Mouse (Mus musculus) megakaryocyte, adult 5-6 weeks (primary cell): Measurements from ENCODE around the gene D930020B18Rik. TPM values are rescaled to one million over a fixed set of nuclear protein-coding genes. Genes with fewer than 3 reads are reported as not detected.

Source experiments
- ATAC-seq: 2 replicates; pipeline ENCODE4 v1.8.0; 2016; ENCODE audit warnings: mild to moderate bottlenecking, inconsistent platforms; ENCODE audit not compliant: poor library complexity, severe bottlenecking
- total RNA-seq, 2 experiments: library from RNA; stranded (forward) in 1 of 2; stranded (reverse) in 1 of 2; fragments of 153-499, 151-499 nt in 1 of 2; fragments of 221-1000, 200-1000 nt in 1 of 2; gene quantifications; 2 replicates each; pipeline versions ENCODE4 v1.2.3 to v1.2.4; 2015 to 2017

The D930020B18Rik gene
- total RNA-seq, 2 experiments from 2014 or later: not detected

GRCm38 (mm10) chr10:121636276-121636675 lies 5.1 kb upstream of the D930020B18Rik start:
- no peak for ATAC-seq

GRCm38 (mm10) chr10:121639573-121639972 lies 1.8 kb upstream of the D930020B18Rik start:
- no peak for ATAC-seq

GRCm38 (mm10) chr10:121640150-121640930 lies 1.0 kb upstream of the D930020B18Rik start:
- peak; percentile 72 for ATAC-seq

GRCm38 (mm10) chr10:121640944-121641271 lies 480 bp upstream of the D930020B18Rik start:
- ATAC-seq: no peak

- ATAC-seq: no peak
These were observed 913 bp downstream of the D930020B18Rik start for GRCm38 (mm10) chr10:121642054-121642947.

- no peak for ATAC-seq
These were observed 4.9 kb downstream of the D930020B18Rik start for GRCm38 (mm10) chr10:121646294-121646693.

- no peak for ATAC-seq
These were observed 11.7 kb downstream of the D930020B18Rik start for GRCm38 (mm10) chr10:121653079-121653478.

GRCm38 (mm10) chr10:121655907-121656306 lies 14.5 kb downstream of the D930020B18Rik start:
- no peak for ATAC-seq

GRCm38 (mm10) chr10:121662711-121663110 lies 21.3 kb downstream of the D930020B18Rik start:
- no peak for ATAC-seq

- no peak for ATAC-seq
These were observed 22.2 kb downstream of the D930020B18Rik start for GRCm38 (mm10) chr10:121663599-121663998.

- ATAC-seq: no peak
These were observed 24.3 kb downstream of the D930020B18Rik start for GRCm38 (mm10) chr10:121665631-121666145.

GRCm38 (mm10) chr10:121669103-121669502 lies 27.7 kb downstream of the D930020B18Rik start:
- ATAC-seq: no peak

- ATAC-seq: no peak
These were observed 35.6 kb downstream of the D930020B18Rik start for GRCm38 (mm10) chr10:121677019-121677418.

GRCm38 (mm10) chr10:121680902-121681301 lies 39.5 kb downstream of the D930020B18Rik start:
- ATAC-seq: no peak

- peak; percentile 51; the same call in 1 of the 2 replicates for ATAC-seq
These were observed 41.2 kb downstream of the D930020B18Rik start for GRCm38 (mm10) chr10:121682539-121682938.

GRCm38 (mm10) chr10:121686153-121686660 lies 44.8 kb downstream of the D930020B18Rik start:
- peak; percentile 6; the same call in 1 of the 2 replicates for ATAC-seq

GRCm38 (mm10) chr10:121687511-121687910 lies 46.1 kb downstream of the D930020B18Rik start:
- no peak for ATAC-seq

GRCm38 (mm10) chr10:121689591-121690314 lies 48.4 kb downstream of the D930020B18Rik start:
- ATAC-seq: peak; percentile 79

- ATAC-seq: peak; percentile 46
These were observed 51.7 kb downstream of the D930020B18Rik start for GRCm38 (mm10) chr10:121692944-121693579.

- no peak for ATAC-seq
These were observed 53.2 kb downstream of the D930020B18Rik start for GRCm38 (mm10) chr10:121694567-121694966.
